In genomic region chr8:10304721-10305120, GRCm38 (mm10) we compare ENCODE assay signal across 18 mouse cellular contexts.
"Had no signal": no experiment of that assay in that cellular context is flagged by ENCODE, and none has a peak within 500 bp of the region (broad histone marks: within the 10 kb centered on the region; RNA-seq: fewer than 3 reads in every experiment).

No protein-coding gene starts in this region.

- H3K27me3 ChIP-seq: kidney, embryonic 15.5 days; liver, embryonic 13.5 days; lung, embryonic 15.5 days; midbrain, embryonic 13.5 days; neural tube, embryonic 13.5 days; stomach, embryonic 15.5 days had no signal

- DNase-seq: kidney, adult 11 months; kidney, adult 8-10 months; kidney, postnatal 14 days; layer of hippocampus, adult 9-11 months; liver, embryonic 13.5 days; lung, postnatal 10 days; retina, postnatal 1 day; right cerebral cortex, postnatal 25 days; spleen, adult 18-20 months; thymus, postnatal 25 days had no signal

- H3K4me3 ChIP-seq: kidney, embryonic 15.5 days; layer of hippocampus, adult 2 months; liver, embryonic 13.5 days; lung, embryonic 15.5 days; midbrain, embryonic 13.5 days; myocyte; neural tube, embryonic 13.5 days; stomach, embryonic 15.5 days had no signal

- H3K4me1 ChIP-seq: liver, embryonic 13.5 days; lung, embryonic 15.5 days; stomach, embryonic 15.5 days had no signal

- H3K4me2 ChIP-seq: kidney, embryonic 15.5 days; liver, embryonic 13.5 days; lung, embryonic 15.5 days; midbrain, embryonic 13.5 days; neural tube, embryonic 13.5 days; stomach, embryonic 15.5 days had no signal

- H3K9ac ChIP-seq: kidney, embryonic 15.5 days; liver, embryonic 13.5 days; lung, embryonic 15.5 days; midbrain, embryonic 13.5 days; neural tube, embryonic 13.5 days; stomach, embryonic 15.5 days had no signal

- H3K36me3 ChIP-seq: kidney, embryonic 15.5 days; liver, embryonic 13.5 days; lung, embryonic 15.5 days; midbrain, embryonic 13.5 days; neural tube, embryonic 13.5 days; stomach, embryonic 15.5 days had no signal

- H3K9me3 ChIP-seq: kidney, embryonic 15.5 days; liver, embryonic 13.5 days; lung, embryonic 15.5 days; midbrain, embryonic 13.5 days; neural tube, embryonic 13.5 days; stomach, embryonic 15.5 days had no signal

- H3K27ac ChIP-seq: kidney, embryonic 15.5 days; layer of hippocampus, adult 2 months; liver, embryonic 13.5 days; lung, embryonic 15.5 days; macrophage; midbrain, embryonic 13.5 days; neural tube, embryonic 13.5 days; stomach, embryonic 15.5 days had no signal

- ATAC-seq: midbrain, embryonic 13.5 days had no signal
